Mouse (Mus musculus): Measurements from ENCODE around the gene Fam118b.

GRCm38 (mm10) chr9:35286351-35286750 is 18.7 kb upstream of the Fam118b start:
- TF ChIP-seq ELF1 (IDR thresholded peaks at IDR 0.05; ENCODE audit: low read depth, low read length) (no peak), ZMIZ1 (IDR thresholded peaks at IDR 0.05; ENCODE audit: low read depth, low read length) (no peak), HCFC1 (IDR thresholded peaks at IDR 0.05; ENCODE audit: low read depth, low read length) (no peak), CTCF (conservative IDR thresholded peaks at IDR 0.05 in 1 of 2, IDR thresholded peaks at IDR 0.05 in 1 of 2; ENCODE audit: low read depth in 2 of 2, low read length in 2 of 2) (no peak), POLR2A (IDR thresholded peaks at IDR 0.05; ENCODE audit: low read depth, low read length) (no peak), TCF12 (IDR thresholded peaks at IDR 0.05; ENCODE audit: low read depth, low read length) (no peak), MEF2A (IDR thresholded peaks at IDR 0.05; ENCODE audit: borderline replicate concordance, low read depth, low read length) (no peak), UBTF (IDR thresholded peaks at IDR 0.05; ENCODE audit: low read depth, low read length) (no peak), RCOR1 (conservative IDR thresholded peaks at IDR 0.05; ENCODE audit: low read depth, low read length) (no peak), ZKSCAN1 (IDR thresholded peaks at IDR 0.05; ENCODE audit: borderline replicate concordance, low read depth, low read length) (no peak), TBP (conservative IDR thresholded peaks at IDR 0.05; ENCODE audit: low read depth, low read length) (no peak)

Measured in CH12.LX (cell line).